Mouse (Mus musculus): ENCODE data around the gene Dapk1.
A peak's percentile ranks its signal among the peaks of the same experiment; 100 is the strongest.

Dapk1 gene

GRCm38 (mm10) chr13:60618287-60618686 lies 16.5 kb downstream of the Dapk1 start:
- DNase-seq, result no peak

DNA sequence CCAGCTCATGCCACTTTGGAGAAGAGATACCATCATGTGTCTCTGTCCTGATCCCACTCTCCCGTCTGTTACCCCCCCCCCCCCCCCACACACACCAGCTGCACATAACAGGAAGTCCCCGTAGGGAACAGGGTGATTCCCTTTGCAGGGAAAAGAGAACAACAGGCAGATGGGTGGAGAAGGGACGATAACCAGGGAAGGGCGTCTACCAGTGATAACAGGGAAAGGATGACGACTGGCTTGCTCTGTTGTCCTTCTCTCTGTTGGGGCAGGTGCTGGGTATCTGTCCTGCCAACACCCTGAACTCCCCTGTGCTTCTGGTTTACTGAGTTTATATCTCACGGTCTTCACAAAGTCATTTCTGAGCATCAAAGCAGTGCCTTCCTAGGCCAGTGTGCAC lies 18.0 kb downstream of the Dapk1 start:
- no peak for DNase-seq

GRCm38 (mm10) chr13:60621411-60621965 lies 19.7 kb downstream of the Dapk1 start:
- peak; percentile 30 for DNase-seq

DNA sequence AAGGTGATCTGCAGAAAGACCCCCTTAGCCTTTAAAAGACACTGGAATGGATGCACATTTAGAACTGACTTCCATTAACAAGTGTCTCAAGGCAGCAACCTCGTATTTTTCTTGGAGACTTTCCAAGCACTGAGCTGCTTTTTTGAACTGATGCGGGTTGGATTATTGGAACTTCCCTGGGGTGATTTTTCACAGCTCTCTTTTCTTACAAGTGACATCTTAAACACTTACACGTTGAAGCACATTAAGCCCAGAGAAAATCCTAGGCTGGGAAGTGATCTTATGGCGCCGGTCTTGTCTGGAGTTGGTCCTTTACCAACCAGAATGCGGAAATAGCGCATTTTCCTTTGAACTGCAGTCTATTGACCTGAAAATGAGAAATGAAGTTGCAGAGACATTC lies 23.8 kb downstream of the Dapk1 start:
- DNase-seq, result no peak

DNA sequence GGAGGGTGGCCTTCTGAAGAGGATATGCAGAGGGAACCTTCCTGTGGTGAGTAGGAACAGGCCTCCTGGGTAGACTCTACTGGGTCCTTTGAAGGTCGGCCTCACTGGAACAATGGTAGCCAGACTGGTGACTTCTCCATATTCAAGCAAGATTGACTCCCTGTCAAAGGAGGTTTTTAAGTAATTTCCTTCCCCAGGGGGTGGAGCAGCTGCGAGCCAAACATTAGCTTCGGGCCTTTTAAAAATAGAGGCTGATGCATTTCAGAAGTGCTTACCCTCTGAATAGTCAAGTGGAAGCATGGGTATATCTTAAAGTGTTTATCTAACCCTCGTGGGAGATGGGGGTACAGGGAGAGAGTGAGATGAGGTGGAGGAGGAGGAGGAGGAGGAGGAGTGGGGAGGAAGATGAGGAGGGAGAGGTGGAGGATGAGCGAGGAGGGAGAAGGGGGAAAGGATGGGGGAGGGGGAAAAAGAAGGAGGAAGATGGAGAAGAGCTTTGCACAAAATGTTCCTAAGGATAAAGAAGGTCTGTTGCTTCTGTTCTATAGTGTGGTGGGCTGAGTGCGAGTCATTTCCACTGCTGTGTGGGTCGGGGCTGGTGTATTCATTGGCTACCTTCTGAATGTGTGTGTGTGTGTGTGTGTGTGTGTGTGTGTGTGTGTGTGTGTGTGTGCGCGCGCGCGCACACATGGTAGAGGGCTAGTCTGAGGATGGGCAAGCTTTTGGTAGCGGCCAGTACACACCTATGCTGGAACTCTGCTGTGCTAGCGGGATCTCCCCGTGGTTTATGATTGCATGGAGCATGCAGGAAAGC lies 26.3 kb downstream of the Dapk1 start:
- DNase-seq, result no peak

DNA sequence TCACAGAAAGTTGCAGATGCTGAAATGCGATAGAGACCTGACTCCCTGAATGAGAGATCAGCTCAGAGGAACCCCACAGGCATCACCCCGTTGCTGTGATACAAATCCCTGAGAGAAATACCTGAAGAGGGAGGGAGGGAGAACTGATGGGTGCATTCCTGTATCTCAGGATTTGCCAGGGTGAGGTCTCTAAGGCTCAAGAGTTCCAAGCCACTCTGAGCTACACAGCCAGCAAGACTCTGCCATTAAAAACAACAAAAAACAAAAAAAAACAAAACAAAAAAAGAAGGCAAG lies 26.9 kb downstream of the Dapk1 start:
- DNase-seq, result no peak

- DNase-seq, result no peak
Observed at GRCm38 (mm10) chr13:60629419-60629818, 27.7 kb downstream of the Dapk1 start.

DNA sequence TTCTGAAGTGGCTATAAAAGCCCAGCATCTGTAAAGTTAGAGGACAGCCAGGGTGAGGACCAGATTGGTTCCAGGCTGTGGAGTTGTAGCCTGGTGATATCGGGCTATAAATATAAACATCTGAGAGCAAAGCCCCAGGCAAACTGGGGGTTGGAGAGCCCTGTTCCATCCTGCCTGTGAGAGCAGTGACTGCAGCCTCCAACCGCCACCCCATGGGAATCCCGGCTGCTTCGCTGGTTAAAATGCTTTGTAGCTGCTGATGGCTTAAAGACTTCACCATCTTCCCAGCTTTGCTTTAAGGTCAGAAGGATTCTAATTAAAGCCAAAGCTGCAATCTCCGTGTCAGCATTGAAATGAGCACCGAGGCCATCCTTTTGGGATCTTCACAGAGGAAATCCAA lies 32.2 kb downstream of the Dapk1 start:
- DNase-seq, result no peak

- DNase-seq, result peak; percentile 38
Observed at GRCm38 (mm10) chr13:60635636-60636035, 33.9 kb downstream of the Dapk1 start.

DNA sequence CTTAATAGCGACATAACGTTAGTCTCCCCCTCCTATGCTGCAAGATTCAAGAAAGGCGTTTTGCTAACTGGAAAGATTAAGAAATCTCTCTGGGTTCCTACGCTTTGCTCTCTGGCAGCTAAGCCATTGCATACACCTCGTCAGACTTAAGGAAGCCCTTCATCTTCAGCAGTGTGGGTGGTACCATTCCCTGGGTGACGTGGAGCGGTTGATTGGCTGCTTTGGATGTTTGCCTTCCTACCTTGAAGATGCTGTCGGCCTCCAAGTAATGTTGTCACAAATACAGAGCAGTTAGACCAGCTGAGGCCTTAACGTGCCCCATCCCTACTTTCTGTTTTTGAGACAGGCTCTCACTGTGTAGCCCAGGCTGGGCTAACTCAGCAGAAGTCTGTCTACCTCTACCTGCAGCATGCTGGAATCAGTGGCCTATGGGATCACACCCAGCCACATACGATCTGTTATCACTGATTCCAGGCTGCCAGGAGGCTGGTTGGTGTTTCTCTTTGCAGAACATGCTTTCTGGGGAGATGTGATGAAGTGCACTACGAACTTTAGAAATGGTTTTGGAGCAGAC lies 37.8 kb downstream of the Dapk1 start:
- no peak for DNase-seq

GRCm38 (mm10) chr13:60640420-60640819 lies 38.7 kb downstream of the Dapk1 start:
- no peak for DNase-seq

GRCm38 (mm10) chr13:60644457-60644889 lies 42.7 kb downstream of the Dapk1 start:
- DNase-seq, result no peak

DNA sequence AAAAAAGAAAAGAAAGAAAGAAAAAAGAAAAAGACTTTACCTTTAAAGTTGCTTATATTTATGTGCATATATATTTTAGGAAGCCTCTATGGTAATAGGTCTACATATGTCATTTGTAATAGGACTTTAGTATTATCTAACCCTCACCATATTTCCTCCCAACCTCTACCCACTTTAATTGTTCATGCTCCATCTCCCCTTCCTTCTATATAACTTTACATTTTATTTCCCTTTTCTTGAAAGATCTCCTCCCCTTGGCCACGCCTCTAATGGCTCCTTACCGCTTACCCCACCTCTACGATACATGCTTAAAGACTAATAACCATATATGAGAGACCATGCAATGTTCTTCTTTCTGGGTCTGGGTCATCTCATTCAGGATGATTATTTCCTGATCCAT lies 45.0 kb downstream of the Dapk1 start:
- no peak for DNase-seq

GRCm38 (mm10) chr13:60648350-60648749 lies 46.6 kb downstream of the Dapk1 start:
- no peak for DNase-seq

- DNase-seq, result no peak
Observed at GRCm38 (mm10) chr13:60650000-60650399, 48.3 kb downstream of the Dapk1 start.

- no peak for DNase-seq
Observed at GRCm38 (mm10) chr13:60654017-60654565, 52.3 kb downstream of the Dapk1 start.

DNA sequence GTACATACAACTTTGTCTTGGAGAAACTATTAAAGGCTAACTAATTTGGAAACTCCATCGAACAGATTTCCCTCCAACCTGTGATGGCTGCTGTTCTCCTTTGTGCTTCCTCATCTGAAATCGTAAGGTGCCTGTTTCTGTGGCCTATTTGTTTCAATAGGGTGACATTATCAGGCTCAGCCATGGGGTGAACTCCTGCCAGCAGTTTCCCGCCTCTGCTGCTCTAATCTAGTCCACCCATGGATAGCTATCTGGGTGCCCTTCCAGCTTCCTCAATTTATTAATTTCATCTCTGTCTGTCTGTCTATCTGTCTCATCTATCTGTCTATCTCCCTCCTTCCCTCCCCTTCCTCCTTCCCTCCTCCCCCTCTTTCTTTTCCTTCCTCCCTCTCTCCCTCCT lies 53.5 kb downstream of the Dapk1 start:
- DNase-seq, result no peak

GRCm38 (mm10) chr13:60659600-60659999 lies 57.9 kb downstream of the Dapk1 start:
- DNase-seq, result no peak

DNA sequence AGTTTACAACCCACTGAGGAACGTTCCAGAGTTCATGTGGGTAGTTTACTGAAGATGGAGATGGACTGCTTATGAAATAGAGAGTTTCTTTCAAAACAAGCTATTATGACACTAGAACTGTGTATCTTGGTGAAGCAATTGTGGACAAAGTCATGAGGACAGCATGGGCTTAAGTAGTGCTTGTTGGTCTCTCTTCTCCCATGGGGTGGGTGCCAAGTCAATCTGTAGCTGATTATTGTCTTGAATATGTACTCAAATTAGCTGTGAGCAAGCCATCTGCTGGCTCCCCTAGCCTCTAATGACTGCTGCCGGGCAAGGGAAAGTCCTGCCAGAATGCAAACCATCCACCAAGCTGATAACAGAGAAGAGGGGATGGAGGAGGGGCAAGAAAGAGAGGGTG lies 58.3 kb downstream of the Dapk1 start:
- DNase-seq, result no peak

GRCm38 (mm10) chr13:60660711-60661261 lies 59.0 kb downstream of the Dapk1 start:
- DNase-seq, result no peak

- no peak for DNase-seq
Observed at GRCm38 (mm10) chr13:60662493-60663177, 60.9 kb downstream of the Dapk1 start.

DNA sequence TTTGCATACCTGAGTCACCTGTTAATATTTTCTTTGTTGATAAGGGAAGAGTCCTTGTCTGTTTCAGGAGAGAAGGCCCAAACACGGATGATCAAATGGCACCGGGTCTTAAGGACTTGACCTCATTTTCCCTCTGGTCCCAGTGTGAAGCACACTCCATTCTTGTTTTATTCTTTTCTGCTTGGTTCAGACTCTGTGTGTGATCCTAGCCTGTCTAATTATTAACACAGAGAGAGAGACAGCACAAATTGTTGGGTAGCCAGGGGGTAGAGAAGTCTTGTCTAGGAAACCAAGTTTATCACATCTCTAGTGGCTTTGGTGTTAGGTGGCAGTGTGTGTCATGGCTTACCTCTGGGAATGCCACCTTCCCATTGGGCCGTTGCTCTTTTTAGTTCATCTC lies 62.3 kb downstream of the Dapk1 start:
- no peak for DNase-seq

- DNase-seq, result no peak
Observed at GRCm38 (mm10) chr13:60664816-60665215, 63.1 kb downstream of the Dapk1 start.
